Mouse (Mus musculus) intestine, embryonic 14.5 days (tissue): ENCODE results near the gene Nmb. TPM values are rescaled to one million over a fixed set of nuclear protein-coding genes. Genes with fewer than 3 reads are reported as not detected.

ENCODE experiments used
- ATAC-seq: fragments of 200-750 bp; cut with Nextera tagmentation; replicated peaks from 2 replicates; pipeline ENCODE4 v1.8.0; 2017; ENCODE audit warnings: low read depth, moderate number of reproducible peaks, moderate TSS enrichment, moderate library complexity; ENCODE audit not compliant: low FRiP score, low TSS enrichment
- DNase-seq: peaks from one replicate; pipeline ENCODE4 v3.0.0-alpha.2; 2018; ENCODE audit warnings: low spot score
- H3K27ac ChIP-seq: fragments of 300-500 bp; sonication (generic); 2 replicates; pipeline ENCODE4 v1.5.1; 2014; ENCODE audit warnings: low read depth, mild to moderate bottlenecking, control low read depth
- H3K27me3 ChIP-seq: fragments of 300-500 bp; sonication (generic); replicated peaks from 2 replicates; pipeline ENCODE4 v1.6.1; 2014; ENCODE audit warnings: low read length, control low read depth; ENCODE audit not compliant: control insufficient read depth, insufficient read depth
- H3K36me3 ChIP-seq: fragments of 300-500 bp; sonication (generic); 2 replicates; pipeline ENCODE4 v1.6.1; 2014; ENCODE audit warnings: low read length, control low read depth; ENCODE audit not compliant: control insufficient read depth, insufficient read depth
- H3K4me1 ChIP-seq: fragments of 300-500 bp; sonication (generic); replicated peaks from 2 replicates; pipeline ENCODE4 v1.6.1; 2014; ENCODE audit warnings: low read length, control low read depth, mixed read lengths; ENCODE audit not compliant: control insufficient read depth, insufficient read depth
- H3K4me2 ChIP-seq: fragments of 300-500 bp; sonication (generic); 2 replicates; pipeline ENCODE4 v1.6.1; 2014; ENCODE audit warnings: low read length
- H3K4me3 ChIP-seq: fragments of 300-500 bp; sonication (generic); 2 replicates; pipeline ENCODE4 v1.5.1; 2014; ENCODE audit warnings: low read depth, low read length, control low read depth, mixed read lengths
- H3K9ac ChIP-seq: fragments of 300-500 bp; sonication (generic); 2 replicates; pipeline ENCODE4 v1.6.1; 2014; ENCODE audit warnings: mild to moderate bottlenecking, low read length
- H3K9me3 ChIP-seq: fragments of 300-500 bp; sonication (generic); 2 replicates; pipeline ENCODE4 v1.6.1; 2016; ENCODE audit warnings: low read length, control low read depth; ENCODE audit not compliant: control insufficient read depth
- WGBS: fragments of 180-500 bp; shearing (Covaris S2); extraction: QIAGEN DNeasy Blood & Tissue Kit; methylation state at CpG from one replicate; pipeline ENCODE4 v1.1.7; 2014; 5-methylcytosine and 5-hydroxymethylcytosine counted together
- polyA plus RNA-seq: library from polyadenylated mRNA; unstranded; fragments of >200 nt; fragmentation: Nextera tagmentation; extraction: Ambion mirVana; gene quantifications from 2 replicates; pipeline ENCODE4 v1.2.1, GENCODE M21; 2014

Nmb gene
- polyA plus RNA-seq, 1 experiment from 2014 or later, result 7.4 TPM

GRCm38 (mm10) chr7:80873038-80873437, 31.8 kb downstream of the Nmb start:
- DNase-seq, result no peak
- peaks cover 93% of the 10 kb centered on the region for H3K36me3 ChIP-seq
- no peak overlapping the region for H3K4me2 ChIP-seq
- no peak overlapping the region for H3K4me3 ChIP-seq
- 80% methylated on average over 5 of the region's 5 CpGs for WGBS
- no peaks in the 10 kb centered on the region for H3K27me3 ChIP-seq
- no peak for ATAC-seq
- H3K4me1 ChIP-seq, result no peaks in the 10 kb centered on the region
- no peaks in the 10 kb centered on the region for H3K9me3 ChIP-seq
- H3K9ac ChIP-seq, result no peak overlapping the region
- no peak overlapping the region for H3K27ac ChIP-seq

GRCm38 (mm10) chr7:80868686-80869085, 36.2 kb downstream of the Nmb start:
- 89% methylated on average over 2 of the region's 2 CpGs for WGBS
- Histone ChIP-seq H3K4me1 (peaks cover 9% of the 10 kb centered on the region; the same call in 1 of the 2 replicates), H3K36me3 (peaks cover 82% of the 10 kb centered on the region), H3K9me3 (no peaks in the 10 kb centered on the region), H3K4me2 (no peak overlapping the region), H3K27ac (no peak overlapping the region), H3K9ac (no peak overlapping the region), H3K27me3 (no peaks in the 10 kb centered on the region), H3K4me3 (no peak overlapping the region)
- no peak for DNase-seq
- ATAC-seq, result no peak

- Histone ChIP-seq H3K27ac (peak overlapping the region; percentile 64), H3K4me1 (peaks cover 19% of the 10 kb centered on the region), H3K4me2 (peak overlapping the region; percentile 28), H3K9ac (no peak overlapping the region), H3K4me3 (no peak overlapping the region), H3K36me3 (peaks cover 68% of the 10 kb centered on the region), H3K27me3 (no peaks in the 10 kb centered on the region), H3K9me3 (no peaks in the 10 kb centered on the region)
- ATAC-seq, result peak; percentile 84
- WGBS, result 51% methylated on average over 7 of the region's 7 CpGs
- DNase-seq, result no peak
Observed at GRCm38 (mm10) chr7:80866514-80867147, 38.2 kb downstream of the Nmb start.

GRCm38 (mm10) chr7:80865521-80865920, 39.4 kb downstream of the Nmb start:
- no peak for DNase-seq
- peak overlapping the region; percentile 7; the same call in 1 of the 2 replicates for H3K27ac ChIP-seq
- no peaks in the 10 kb centered on the region for H3K9me3 ChIP-seq
- no peak overlapping the region for H3K4me3 ChIP-seq
- H3K4me2 ChIP-seq, result no peak overlapping the region
- no peak for ATAC-seq
- H3K36me3 ChIP-seq, result peaks cover 57% of the 10 kb centered on the region
- WGBS, result 85% methylated on average over 7 of the region's 7 CpGs
- H3K4me1 ChIP-seq, result peaks cover 23% of the 10 kb centered on the region
- H3K27me3 ChIP-seq, result no peaks in the 10 kb centered on the region
- no peak overlapping the region for H3K9ac ChIP-seq

GRCm38 (mm10) chr7:80864831-80865230, 40.0 kb downstream of the Nmb start:
- H3K27ac ChIP-seq, result 0 out of 2 replicates have a peak overlapping the region, but pooled peaks have one; percentile 7
- 77% methylated on average over 8 of the region's 8 CpGs for WGBS
- H3K4me1 ChIP-seq, result peaks cover 26% of the 10 kb centered on the region
- ATAC-seq (no peak), DNase-seq (no peak)
- H3K4me2 ChIP-seq, result no peak overlapping the region
- no peak overlapping the region for H3K4me3 ChIP-seq
- H3K9me3 ChIP-seq, result no peaks in the 10 kb centered on the region
- no peak overlapping the region for H3K9ac ChIP-seq
- peaks cover 50% of the 10 kb centered on the region for H3K36me3 ChIP-seq
- no peaks in the 10 kb centered on the region for H3K27me3 ChIP-seq

GRCm38 (mm10) chr7:80864151-80864550, 40.7 kb downstream of the Nmb start:
- Histone ChIP-seq H3K4me3 (no peak overlapping the region), H3K36me3 (peaks cover 43% of the 10 kb centered on the region), H3K27me3 (no peaks in the 10 kb centered on the region), H3K27ac (no peak overlapping the region), H3K9me3 (no peaks in the 10 kb centered on the region), H3K9ac (no peak overlapping the region), H3K4me1 (peaks cover 26% of the 10 kb centered on the region), H3K4me2 (no peak overlapping the region)
- WGBS, result 63% methylated on average over 1 of the region's 1 CpGs
- ATAC-seq (no peak), DNase-seq (no peak)

GRCm38 (mm10) chr7:80863520-80863919, 41.4 kb downstream of the Nmb start:
- H3K4me1 ChIP-seq, result peaks cover 26% of the 10 kb centered on the region
- WGBS, result 85% methylated on average over 5 of the region's 5 CpGs
- H3K4me2 ChIP-seq, result no peak overlapping the region
- peaks cover 37% of the 10 kb centered on the region for H3K36me3 ChIP-seq
- no peaks in the 10 kb centered on the region for H3K9me3 ChIP-seq
- no peaks in the 10 kb centered on the region for H3K27me3 ChIP-seq
- no peak for DNase-seq
- no peak overlapping the region for H3K9ac ChIP-seq
- H3K4me3 ChIP-seq, result no peak overlapping the region
- H3K27ac ChIP-seq, result no peak overlapping the region
- ATAC-seq, result no peak

GRCm38 (mm10) chr7:80862475-80862874, 42.4 kb downstream of the Nmb start:
- no peak for ATAC-seq
- Histone ChIP-seq H3K4me3 (no peak overlapping the region), H3K9ac (no peak overlapping the region), H3K4me2 (peak overlapping the region; percentile 61; the same call in 1 of the 2 replicates), H3K27me3 (no peaks in the 10 kb centered on the region), H3K27ac (no peak overlapping the region), H3K4me1 (peaks cover 26% of the 10 kb centered on the region), H3K36me3 (peaks cover 27% of the 10 kb centered on the region), H3K9me3 (no peaks in the 10 kb centered on the region)
- 82% methylated on average over 2 of the region's 2 CpGs for WGBS
- no peak for DNase-seq

- DNase-seq, result peak; percentile 98
- H3K4me3 ChIP-seq, result peak within 1 kb of the TSS; percentile 90
- H3K27me3 ChIP-seq, result no peaks in the 10 kb centered on the region
- H3K36me3 ChIP-seq, result peaks cover 18% of the 10 kb centered on the region
- ATAC-seq, result peak; percentile 98
- WGBS, result under 1% methylated on average over 40 of the region's 40 CpGs
- H3K4me2 ChIP-seq, result peak within 1 kb of the TSS; percentile 90
- H3K9me3 ChIP-seq, result no peaks in the 10 kb centered on the region
- peak within 1 kb of the TSS; percentile 89 for H3K9ac ChIP-seq
- peaks cover 24% of the 10 kb centered on the region for H3K4me1 ChIP-seq
- peak within 1 kb of the TSS; percentile 86 for H3K27ac ChIP-seq
Observed at GRCm38 (mm10) chr7:80860729-80861274, 44.1 kb downstream of the Nmb start, which contains the start of gene Zscan2. Zscan2 (plus strand) TSS chr7:80860920.
